19 mouse cellular contexts compared by ENCODE assay signal in genomic region chr10:68377479-68377878, GRCm38 (mm10).
A peak's percentile ranks its signal among the peaks of the same experiment; 100 is the strongest.
DNase-seq lines count a peak whose midpoint lies in the region; TF ChIP-seq lines count a peak whose summit lies in the region.
"Had no signal": no experiment of that assay in that cellular context is flagged by ENCODE, and none has a peak within 500 bp of the region (broad histone marks: within the 10 kb centered on the region; RNA-seq: fewer than 3 reads in every experiment).

No protein-coding gene starts in this region.

- peak overlapping the region; percentile 27 for H3K27ac ChIP-seq in macrophage
- no peak overlapping the region for H3K27ac ChIP-seq in kidney, adult 2 months (ENCODE audit: insufficient read depth, low read depth, low read length)
- H3K27ac ChIP-seq: forebrain, embryonic 10.5 days; heart, adult 2 months; heart, embryonic 10.5 days; heart, embryonic 13.5 days; hindbrain, embryonic 12.5 days; hindbrain, embryonic 15.5 days had no signal

- H3K27me3 ChIP-seq in C2C12 (ENCODE audit: control insufficient read depth, insufficient read depth, insufficient read length), result no peaks in the 10 kb centered on the region
- no peaks in the 10 kb centered on the region for H3K27me3 ChIP-seq in kidney, adult 2 months (replicated peaks; ENCODE audit: control insufficient read depth, insufficient read depth, low read length)
- H3K27me3 ChIP-seq: heart, embryonic 13.5 days; hindbrain, embryonic 12.5 days; hindbrain, embryonic 15.5 days had no signal

- H3K79me3 ChIP-seq in C2C12 (ENCODE audit: low read depth), result no peaks in the 10 kb centered on the region

- no peaks in the 10 kb centered on the region for H3K4me1 ChIP-seq in kidney, adult 2 months (ENCODE audit: control insufficient read depth, insufficient read depth, low read length)
- H3K4me1 ChIP-seq: forebrain, embryonic 10.5 days; heart, embryonic 10.5 days; heart, embryonic 13.5 days; hindbrain, embryonic 12.5 days; hindbrain, embryonic 15.5 days had no signal

- DNase-seq in NIH3T3 (ENCODE audit: low read depth), result peak; percentile 37
- no peak for DNase-seq in urinary bladder, postnatal 4 days (ENCODE audit: low spot score in 2 of 2)
- DNase-seq in kidney, adult 2 months, result no peak
- DNase-seq in thymus, adult 18-20 months, result no peak
- DNase-seq: adrenal gland, adult 2 months; adrenal gland, postnatal 14 days; cerebellum, adult 18-20 months; cerebellum, adult 9-10 months; cerebellum, postnatal 14 days; forebrain, postnatal 0 days; gastrocnemius, postnatal 25 days; heart, adult 2 months had no signal

- TF ChIP-seq POLR2A in kidney, adult 2 months (IDR thresholded peaks at IDR 0.05; ENCODE audit: low read depth, low read length), result no peak

- WGBS in macrophage (ENCODE audit: missing documents), result 97% methylated on average over 4 of the region's 4 CpGs
- 97% methylated on average over 4 of the region's 4 CpGs for WGBS in kidney, adult 2 months

- H3K4me3 ChIP-seq in C2C12 (ENCODE audit: insufficient read depth, poor library complexity, severe bottlenecking) (no peak overlapping the region), macrophage (ENCODE audit: inconsistent target) (no peak overlapping the region)
- no peak overlapping the region for H3K4me3 ChIP-seq in kidney, adult 2 months (ENCODE audit: insufficient read depth, low read depth, low read length)
- H3K4me3 ChIP-seq: forebrain, embryonic 10.5 days; heart, adult 2 months; heart, embryonic 10.5 days; heart, embryonic 13.5 days; hindbrain, embryonic 12.5 days; hindbrain, embryonic 15.5 days had no signal

- H3K79me2 ChIP-seq in C2C12 (ENCODE audit: control insufficient read depth, insufficient read depth) (no peaks in the 10 kb centered on the region), macrophage (ENCODE audit: inconsistent target) (no peaks in the 10 kb centered on the region)

- H3ac ChIP-seq in C2C12 (ENCODE audit: control insufficient read depth, insufficient read length, low read depth), result no peak overlapping the region

- H3K36me3 ChIP-seq in C2C12 (ENCODE audit: control insufficient read depth, insufficient read depth) (no peaks in the 10 kb centered on the region), macrophage (ENCODE audit: inconsistent target) (no peaks in the 10 kb centered on the region)
- H3K36me3 ChIP-seq in kidney, adult 2 months (ENCODE audit: control insufficient read depth, insufficient read depth, low read length), result no peaks in the 10 kb centered on the region
- H3K36me3 ChIP-seq: forebrain, embryonic 10.5 days; heart, embryonic 10.5 days; heart, embryonic 13.5 days; hindbrain, embryonic 12.5 days; hindbrain, embryonic 15.5 days had no signal

- TF ChIP-seq CTCF in C2C12 (IDR thresholded peaks at IDR 0.05; ENCODE audit: control insufficient read depth, insufficient read depth, insufficient read length), result no peak
- TF ChIP-seq CTCF in kidney, adult 2 months (conservative IDR thresholded peaks at IDR 0.05; ENCODE audit: insufficient read depth, insufficient read length, low read depth, low read length), result no peak

TF ChIP-seq in C2C12, 6 proteins besides CTCF, POLR2A, EP300 and RAD21:
- TF ChIP-seq MYOD1 (IDR thresholded peaks at IDR 0.05; ENCODE audit: control insufficient read depth, insufficient read length, low read depth) (peak; percentile 96), MAX (IDR thresholded peaks at IDR 0.05) (no peak), CEBPB (IDR thresholded peaks at IDR 0.05; ENCODE audit: low read depth) (no peak), FOSL1 (IDR thresholded peaks at IDR 0.05; ENCODE audit: insufficient read depth, low read length, poor library complexity, severe bottlenecking) (peak; percentile 64)
